ENCODE assay signal across 25 mouse cellular contexts in genomic region chr12:15720171-15720570, GRCm38 (mm10).
DNase-seq lines count a peak whose midpoint lies in the region; ATAC-seq and TF ChIP-seq lines count a peak whose summit lies in the region.
"Had no signal": no experiment of that assay in that cellular context is flagged by ENCODE, and none has a peak within 500 bp of the region (broad histone marks: within the 10 kb centered on the region; RNA-seq: fewer than 3 reads in every experiment).

No protein-coding gene starts in this region.

- WGBS in midbrain, embryonic 11.5 days, result 93% methylated on average over 6 of the region's 6 CpGs
- WGBS in midbrain, postnatal 0 days, result 86% methylated on average over 6 of the region's 6 CpGs
- 84% methylated on average over 6 of the region's 6 CpGs for WGBS in embryonic facial prominence, embryonic 10.5 days

- no peak for TF ChIP-seq RAD21 in CH12.LX (IDR thresholded peaks at IDR 0.05; ENCODE audit: low read depth, low read length)

- in situ Hi-C loops in CH12.LX (cut with MboI; ENCODE audit: low pct_ligation_motif_present, low pct_unique_long_range_greater_than_20kb, low sequenced_read_pairs), result no loop called here

- H3K4me3 ChIP-seq in midbrain, embryonic 11.5 days (ENCODE audit: low read depth, low read length), result no peak overlapping the region
- H3K4me3 ChIP-seq in midbrain, postnatal 0 days (ENCODE audit: low read depth, low read length), result no peak overlapping the region
- no peak overlapping the region for H3K4me3 ChIP-seq in CH12.LX (replicated peaks in 1 of 3; ENCODE audit: low read depth in 2 of 3, low read length in 2 of 3, poor library complexity in 1 of 3)
- H3K4me3 ChIP-seq in bone marrow macrophage, adult 2 months (ENCODE audit: insufficient read depth, low read length), result no peak overlapping the region
- H3K4me3 ChIP-seq in embryonic facial prominence, embryonic 10.5 days, result no peak overlapping the region
- H3K4me3 ChIP-seq: embryonic facial prominence, embryonic 12.5 days; forebrain, embryonic 13.5 days; forebrain, embryonic 15.5 days had no signal

- peak; percentile 75 for DNase-seq in midbrain, embryonic 11.5 days (ENCODE audit: low spot score, missing footprints)
- DNase-seq in midbrain, postnatal 0 days (ENCODE audit: low spot score), result no peak
- peak; percentile 54 for DNase-seq in CH12.LX (ENCODE audit: extremely low read depth)
- no peak for DNase-seq in embryonic facial prominence, embryonic 10.5 days (ENCODE audit: low spot score)
- DNase-seq in left cerebral cortex, adult 18-20 months (ENCODE audit: low spot score in 2 of 2), result no peak
- DNase-seq: adrenal gland, adult 8-10 months; adrenal gland, postnatal 14 days; adrenal gland, postnatal 36 days; B cell, adult 2 months; cerebellum, adult 11 months; cerebellum, adult 18-20 months; cerebellum, adult 8-10 months; cerebellum, adult 9-11 months; cerebellum, postnatal 14 days; cerebellum, postnatal 36 days; embryo, embryonic 11 days; forebrain, postnatal 0 days had no signal

- no peak overlapping the region for H3K9ac ChIP-seq in midbrain, embryonic 11.5 days (ENCODE audit: low read length)
- no peak overlapping the region for H3K9ac ChIP-seq in midbrain, postnatal 0 days (replicated peaks; ENCODE audit: low read length, poor library complexity, severe bottlenecking)
- no peak overlapping the region; the same call in 1 of the 2 replicates for H3K9ac ChIP-seq in CH12.LX (ENCODE audit: insufficient read depth, low read depth)
- H3K9ac ChIP-seq: embryonic facial prominence, embryonic 12.5 days; forebrain, embryonic 13.5 days; forebrain, embryonic 15.5 days; forebrain, postnatal 0 days had no signal

- no peak overlapping the region for H3K27ac ChIP-seq in midbrain, embryonic 11.5 days (ENCODE audit: low read depth, low read length)
- no peak overlapping the region for H3K27ac ChIP-seq in midbrain, postnatal 0 days (ENCODE audit: low read depth, low read length)
- H3K27ac ChIP-seq in CH12.LX (ENCODE audit: insufficient read depth, low read depth), result no peak overlapping the region
- H3K27ac ChIP-seq in bone marrow macrophage, adult 2 months (ENCODE audit: insufficient read depth, low read depth, low read length), result 0 out of 2 replicates have a peak overlapping the region, but pooled peaks have one; percentile 3
- no peak overlapping the region for H3K27ac ChIP-seq in embryonic facial prominence, embryonic 10.5 days (replicated peaks)
- H3K27ac ChIP-seq: embryonic facial prominence, embryonic 12.5 days; forebrain, embryonic 13.5 days; forebrain, embryonic 15.5 days had no signal

- dilution Hi-C loops in CH12.LX (cut with MboI; ENCODE audit: extremely low pct_ligation_motif_present, extremely low pct_unique_long_range_greater_than_20kb, low sequenced_read_pairs), result no loop called here

- peak; percentile 61 for TF ChIP-seq EP300 in CH12.LX (IDR thresholded peaks at IDR 0.05; ENCODE audit: low read length)

- H3K79me2 ChIP-seq in CH12.LX (replicated peaks; ENCODE audit: control insufficient read depth, extremely low read depth, insufficient read depth, poor library complexity, severe bottlenecking), result no peaks in the 10 kb centered on the region

- no peak overlapping the region for H3K4me2 ChIP-seq in midbrain, embryonic 11.5 days
- H3K4me2 ChIP-seq in midbrain, postnatal 0 days (ENCODE audit: low read depth, low read length, poor library complexity, severe bottlenecking), result no peak overlapping the region
- H3K4me2 ChIP-seq in CH12.LX (ENCODE audit: insufficient read depth, low read depth, poor library complexity, severe bottlenecking), result 0 out of 2 replicates have a peak overlapping the region, but pooled peaks have one; percentile 5
- H3K4me2 ChIP-seq: embryonic facial prominence, embryonic 12.5 days; forebrain, embryonic 13.5 days; forebrain, embryonic 15.5 days had no signal

- no peaks in the 10 kb centered on the region for H3K36me3 ChIP-seq in midbrain, embryonic 11.5 days (ENCODE audit: control insufficient read depth, insufficient read depth, low read length)
- no peaks in the 10 kb centered on the region for H3K36me3 ChIP-seq in midbrain, postnatal 0 days (ENCODE audit: insufficient read depth, low read length)
- no peaks in the 10 kb centered on the region for H3K36me3 ChIP-seq in CH12.LX (replicated peaks in 1 of 2; ENCODE audit: control insufficient read depth in 1 of 2, insufficient read depth in 1 of 2, low read length in 1 of 2)
- no peaks in the 10 kb centered on the region for H3K36me3 ChIP-seq in embryonic facial prominence, embryonic 10.5 days (replicated peaks)
- H3K36me3 ChIP-seq: embryonic facial prominence, embryonic 12.5 days; forebrain, embryonic 15.5 days had no signal

- no peak for TF ChIP-seq CTCF in midbrain, postnatal 0 days (IDR thresholded peaks at IDR 0.05)
- no peak for TF ChIP-seq CTCF in CH12.LX (conservative IDR thresholded peaks at IDR 0.05 in 1 of 2, IDR thresholded peaks at IDR 0.05 in 1 of 2; ENCODE audit: low read depth in 2 of 2, low read length in 2 of 2)
- no peak for TF ChIP-seq CTCF in bone marrow macrophage, adult 2 months (IDR thresholded peaks at IDR 0.05; ENCODE audit: low read depth, low read length)

- ATAC-seq in midbrain, embryonic 11.5 days (ENCODE audit: low FRiP score), result no peak
- ATAC-seq in midbrain, postnatal 0 days (ENCODE audit: low FRiP score), result no peak
- no peak for ATAC-seq in frontal cortex, adult (ENCODE audit: low TSS enrichment)
- ATAC-seq: activated CD4-positive, CD25-positive, alpha-beta regulatory T cell, adult 4 months; CD4-positive, CD25-positive, alpha-beta regulatory T cell, adult 4 months; forebrain, embryonic 13.5 days; forebrain, embryonic 15.5 days; forebrain, postnatal 0 days; Patski had no signal

- H3K4me1 ChIP-seq in midbrain, embryonic 11.5 days (ENCODE audit: control insufficient read depth, insufficient read depth, low read length), result no peaks in the 10 kb centered on the region
- no peaks in the 10 kb centered on the region for H3K4me1 ChIP-seq in midbrain, postnatal 0 days (ENCODE audit: insufficient read depth, low read length)
- H3K4me1 ChIP-seq in CH12.LX (ENCODE audit: control insufficient read depth in 1 of 2, insufficient read depth in 2 of 2), result peaks cover 0 to 27% of the 10 kb centered on the region in 2 experiments; a peak in 3 of 4 replicates
- H3K4me1 ChIP-seq in bone marrow macrophage, adult 2 months (ENCODE audit: control insufficient read depth, insufficient read depth, low read length), result peaks cover 31% of the 10 kb centered on the region
- peaks cover 5% of the 10 kb centered on the region for H3K4me1 ChIP-seq in embryonic facial prominence, embryonic 10.5 days
- H3K4me1 ChIP-seq: forebrain, embryonic 13.5 days; forebrain, embryonic 15.5 days had no signal

- TF ChIP-seq POLR2A in CH12.LX (IDR thresholded peaks at IDR 0.05; ENCODE audit: low read depth, low read length), result no peak
- no peak for TF ChIP-seq POLR2A in bone marrow macrophage, adult 2 months (IDR thresholded peaks at IDR 0.05; ENCODE audit: borderline replicate concordance, low read depth, low read length)

- H3K9me3 ChIP-seq in midbrain, embryonic 11.5 days (ENCODE audit: control insufficient read depth, low read length), result no peaks in the 10 kb centered on the region
- no peaks in the 10 kb centered on the region for H3K9me3 ChIP-seq in midbrain, postnatal 0 days (ENCODE audit: low read length)
- no peaks in the 10 kb centered on the region for H3K9me3 ChIP-seq in CH12.LX (replicated peaks; ENCODE audit: low read length)
- no peaks in the 10 kb centered on the region for H3K9me3 ChIP-seq in embryonic facial prominence, embryonic 10.5 days
- H3K9me3 ChIP-seq: embryonic facial prominence, embryonic 12.5 days; forebrain, embryonic 13.5 days; forebrain, embryonic 15.5 days had no signal

- H3K27me3 ChIP-seq in midbrain, embryonic 11.5 days (ENCODE audit: control insufficient read depth, insufficient read depth, low read length), result no peaks in the 10 kb centered on the region
- no peaks in the 10 kb centered on the region for H3K27me3 ChIP-seq in midbrain, postnatal 0 days (ENCODE audit: insufficient read depth, low read length)
- H3K27me3 ChIP-seq in CH12.LX (replicated peaks), result no peaks in the 10 kb centered on the region
- H3K27me3 ChIP-seq in embryonic facial prominence, embryonic 10.5 days (replicated peaks; ENCODE audit: low read depth, poor library complexity, severe bottlenecking), result no peaks in the 10 kb centered on the region
- H3K27me3 ChIP-seq: embryonic facial prominence, embryonic 12.5 days; forebrain, embryonic 13.5 days; forebrain, embryonic 15.5 days; Patski had no signal

TF ChIP-seq in CH12.LX, 34 proteins besides CTCF, POLR2A, EP300 and RAD21:
- TF ChIP-seq HCFC1 (IDR thresholded peaks at IDR 0.05; ENCODE audit: low read depth, low read length) (no peak), BHLHE40 (IDR thresholded peaks at IDR 0.05; ENCODE audit: low read depth, low read length) (peak; percentile 29; the same call in 1 of the 2 replicates), JUND (conservative IDR thresholded peaks at IDR 0.05; ENCODE audit: low read depth, low read length) (peak; percentile 52; the same call in 1 of the 2 replicates), IRF4 (IDR thresholded peaks at IDR 0.05; ENCODE audit: low read depth, low read length) (peak; percentile 65; the same call in 1 of the 2 replicates)

Comparison
In these comparisons a context has a peak if more than half of its experiments do, and no peak if none do; other contexts are left out.
1. DNase-seq: peak in midbrain, embryonic 11.5 days (single experiment) and CH12.LX (single experiment); none in midbrain, postnatal 0 days (single experiment), embryonic facial prominence, embryonic 10.5 days (single experiment) and left cerebral cortex, adult 18-20 months (0 of 2).